Mouse (Mus musculus): Measurements from ENCODE around the gene Cog7.

Cog7 gene

DNA sequence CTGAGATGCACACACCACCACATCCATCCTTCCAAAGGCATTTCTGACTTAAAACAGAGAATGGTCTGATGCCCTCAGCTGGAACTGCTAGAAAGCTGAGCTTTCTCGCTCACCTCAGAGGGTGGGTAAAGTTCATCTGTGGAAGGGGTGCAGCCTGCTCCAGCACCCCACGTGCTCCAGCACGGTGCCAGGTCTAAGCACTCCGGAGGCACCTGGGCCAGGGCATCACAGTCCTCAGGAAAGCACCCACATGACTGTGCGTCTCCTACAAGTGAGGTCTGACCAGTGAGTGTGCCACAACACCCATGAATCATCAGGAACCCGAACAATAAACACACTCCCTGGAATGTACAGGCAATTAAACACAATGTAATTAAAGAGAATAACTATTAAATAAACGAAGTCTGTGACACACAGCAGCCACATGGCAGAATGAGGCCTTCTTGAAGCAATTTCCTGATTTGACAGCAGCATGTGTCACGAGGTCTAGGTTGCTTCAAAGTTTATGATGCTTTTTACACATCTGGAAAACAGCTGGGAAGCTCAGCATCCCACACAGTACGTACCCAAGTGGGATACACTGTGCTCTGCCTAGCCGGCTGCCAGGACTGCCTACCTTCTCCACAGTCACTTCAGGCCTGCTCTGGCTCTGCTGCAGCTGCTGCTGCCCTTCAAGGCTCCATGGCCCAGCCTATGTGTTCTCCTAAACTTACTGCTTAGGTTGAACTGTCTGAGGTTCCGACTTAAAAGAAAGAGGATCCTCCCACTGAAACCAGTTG lies 26.4 kb downstream of the Cog7 start:
- no peak for DNase-seq (ENCODE audit: low spot score in 2 of 2)

DNA sequence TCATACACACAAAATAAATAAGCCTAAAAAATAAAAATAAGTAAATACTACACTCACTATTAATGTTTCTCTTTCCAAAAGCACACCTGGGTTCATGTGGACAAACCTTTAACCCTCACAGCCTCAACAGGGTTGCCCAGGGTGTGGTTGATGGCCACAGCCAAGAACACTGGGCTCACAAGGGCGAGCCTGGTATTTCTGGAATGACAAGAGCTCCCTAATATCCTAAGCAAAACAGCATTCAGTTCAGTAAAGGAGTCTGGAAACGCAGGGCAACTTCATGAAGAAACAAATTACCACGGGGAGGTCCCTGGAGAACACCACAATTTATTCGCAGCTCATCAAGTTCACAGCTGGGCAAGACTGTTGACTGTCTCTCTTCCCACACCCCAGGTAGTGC lies 34.0 kb downstream of the Cog7 start:
- no peak for DNase-seq (ENCODE audit: low spot score in 2 of 2)

GRCm38 (mm10) chr7:121946196-121946595 lies 35.3 kb downstream of the Cog7 start:
- no peak for DNase-seq (ENCODE audit: low spot score in 2 of 2)

GRCm38 (mm10) chr7:121942371-121942770 lies 39.1 kb downstream of the Cog7 start:
- no peak for DNase-seq (ENCODE audit: low spot score in 2 of 2)

GRCm38 (mm10) chr7:121941640-121942039 lies 39.9 kb downstream of the Cog7 start:
- no peak for DNase-seq (ENCODE audit: low spot score in 2 of 2)

DNA sequence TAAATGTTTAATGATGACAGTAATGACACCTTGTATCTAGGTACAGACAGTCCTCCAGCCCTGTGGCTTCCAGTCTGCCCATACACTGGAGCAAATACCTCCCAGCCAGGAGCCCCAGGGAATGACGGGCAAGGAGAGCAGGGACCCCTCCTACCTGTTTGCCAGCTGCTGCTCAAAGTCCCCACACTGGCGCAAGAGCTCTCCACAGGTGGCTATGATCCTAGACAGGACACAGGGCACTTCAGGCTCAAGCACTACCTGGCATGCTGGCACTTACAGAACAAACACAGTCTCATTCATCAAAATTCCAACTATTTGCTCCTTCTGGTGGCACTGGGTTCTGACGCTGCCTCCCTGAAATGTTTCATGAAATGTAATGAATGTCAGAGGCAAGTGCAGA lies 40.5 kb downstream of the Cog7 start:
- DNase-seq (ENCODE audit: low spot score in 2 of 2): no peak

GRCm38 (mm10) chr7:121939729-121940128 lies 41.8 kb downstream of the Cog7 start:
- no peak for DNase-seq (ENCODE audit: low spot score in 2 of 2)

GRCm38 (mm10) chr7:121939244-121939643 lies 42.3 kb downstream of the Cog7 start:
- DNase-seq (ENCODE audit: low spot score in 2 of 2): no peak

DNA sequence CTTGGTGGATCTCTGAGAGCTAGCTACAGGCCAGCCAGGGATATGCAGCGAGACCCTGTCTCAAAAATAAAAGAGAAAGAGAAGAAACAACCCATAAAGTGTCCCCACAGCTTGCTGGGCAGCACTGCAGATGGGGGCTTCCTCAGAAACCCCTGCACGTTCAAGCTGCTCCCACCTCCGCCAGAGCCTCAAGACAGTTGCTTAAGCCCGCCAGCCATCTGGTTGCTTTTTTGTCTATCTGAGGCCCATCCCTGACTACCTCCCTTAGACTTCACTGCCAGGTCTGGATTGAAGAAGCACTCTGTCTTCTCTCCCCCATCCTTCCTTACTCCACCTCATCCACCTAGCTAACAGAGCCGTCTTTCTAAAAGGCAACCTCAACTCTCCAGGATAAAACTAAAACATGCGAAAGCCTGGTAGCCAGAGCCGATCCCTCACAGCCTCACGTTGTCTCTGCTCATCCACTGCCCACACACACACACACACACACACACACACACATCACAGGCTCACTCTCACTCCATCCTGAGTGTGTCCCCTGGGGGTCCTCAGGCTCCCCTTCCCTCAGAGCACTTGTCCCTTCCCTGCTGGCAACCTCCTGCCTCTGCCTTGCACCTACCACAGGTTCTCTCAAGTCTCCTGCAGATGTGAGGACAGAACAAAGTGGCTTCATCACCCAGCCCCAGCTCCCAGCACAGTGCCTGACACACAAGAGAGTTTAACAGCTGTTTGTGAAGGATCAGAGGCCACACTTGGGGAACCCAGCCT lies 43.2 kb downstream of the Cog7 start:
- DNase-seq (ENCODE audit: low spot score in 2 of 2): no peak

DNA sequence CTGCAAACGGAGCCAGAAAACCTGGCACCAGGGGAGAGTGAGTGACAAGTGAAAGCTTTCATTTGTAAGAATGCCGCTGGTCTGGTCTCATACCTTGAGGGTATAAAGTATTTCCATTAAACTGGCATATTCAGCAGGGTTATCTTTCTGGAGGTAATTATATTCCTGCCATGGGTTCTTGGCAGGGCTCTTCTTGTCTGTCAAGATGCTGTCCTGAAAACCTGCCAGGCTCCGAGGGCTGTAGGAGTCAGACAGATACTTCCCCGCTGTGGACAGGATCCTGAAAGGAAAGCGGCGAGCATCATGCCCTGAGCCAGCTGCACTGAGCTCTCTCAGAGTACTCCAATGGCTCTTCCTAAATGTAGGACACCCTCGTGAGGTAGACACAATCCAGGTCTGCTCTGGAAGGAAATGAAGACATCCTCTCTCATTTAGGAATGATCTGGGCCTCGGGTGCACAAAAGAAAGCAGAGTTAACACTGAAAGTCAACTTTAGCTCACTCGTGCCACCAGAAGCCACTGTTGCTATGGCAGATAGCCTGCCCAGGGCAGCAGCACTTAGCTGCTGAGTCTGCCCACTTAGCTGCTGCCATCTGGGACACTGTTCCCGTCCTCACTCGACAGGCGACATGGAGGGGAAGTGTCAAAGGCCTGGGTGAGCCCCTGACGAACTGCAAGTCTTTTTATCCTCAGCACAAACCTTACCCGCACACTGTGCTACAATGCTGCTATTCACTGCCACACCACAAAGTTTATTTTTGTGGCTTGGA lies 44.5 kb downstream of the Cog7 start:
- DNase-seq (ENCODE audit: low spot score in 2 of 2): no peak

- DNase-seq (ENCODE audit: low spot score in 2 of 2): no peak
These were observed 45.4 kb downstream of the Cog7 start for GRCm38 (mm10) chr7:121935906-121936794.

- DNase-seq (ENCODE audit: low spot score in 2 of 2): no peak
These were observed 47.2 kb downstream of the Cog7 start for GRCm38 (mm10) chr7:121934346-121934745.

DNA sequence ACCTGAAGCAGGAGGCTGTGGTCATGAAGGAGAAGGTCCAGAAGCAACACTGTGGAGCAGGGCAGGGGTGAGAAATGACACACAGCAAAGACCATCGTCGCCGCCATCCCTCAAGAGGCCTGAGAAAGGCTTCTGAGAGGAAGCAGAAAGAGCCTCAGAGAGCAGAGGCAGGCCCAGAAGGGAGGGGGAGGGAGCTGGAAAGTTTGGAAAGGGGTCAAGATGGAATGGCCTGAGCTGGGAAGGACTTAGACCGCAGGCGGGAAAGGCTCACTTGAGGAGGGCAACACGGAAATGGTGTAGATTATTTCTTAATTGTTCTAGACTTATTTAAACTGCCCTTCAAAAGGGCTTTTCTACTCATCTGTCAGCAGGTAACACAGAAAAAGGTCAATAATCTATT lies 47.8 kb downstream of the Cog7 start:
- DNase-seq (ENCODE audit: low spot score in 2 of 2): no peak

- DNase-seq (ENCODE audit: low spot score in 2 of 2): no peak
These were observed 50.3 kb downstream of the Cog7 start for GRCm38 (mm10) chr7:121931246-121931645.

GRCm38 (mm10) chr7:121927882-121928281 lies 53.6 kb downstream of the Cog7 start:
- DNase-seq (ENCODE audit: low spot score in 2 of 2): no peak

DNA sequence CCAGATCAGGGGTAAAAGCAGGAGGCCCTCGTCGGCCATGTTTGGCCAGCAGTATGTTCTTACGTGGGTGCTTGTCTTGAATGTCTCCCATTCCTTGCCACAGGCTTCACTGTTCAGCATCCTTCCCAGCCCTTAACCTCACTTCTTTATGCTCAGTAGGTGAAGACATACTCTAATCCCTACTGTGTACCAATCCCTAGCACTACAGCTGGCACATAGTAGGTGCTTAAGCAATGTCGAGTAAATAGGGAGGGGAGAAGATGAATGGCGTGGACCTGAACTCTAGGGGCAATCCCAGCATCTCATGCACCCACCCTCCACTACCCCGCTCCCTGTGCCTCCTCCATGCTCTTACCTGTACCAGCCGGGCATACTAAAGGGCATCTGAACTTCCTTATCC lies 57.1 kb downstream of the Cog7 start:
- no peak for DNase-seq (ENCODE audit: low spot score in 2 of 2)

DNA sequence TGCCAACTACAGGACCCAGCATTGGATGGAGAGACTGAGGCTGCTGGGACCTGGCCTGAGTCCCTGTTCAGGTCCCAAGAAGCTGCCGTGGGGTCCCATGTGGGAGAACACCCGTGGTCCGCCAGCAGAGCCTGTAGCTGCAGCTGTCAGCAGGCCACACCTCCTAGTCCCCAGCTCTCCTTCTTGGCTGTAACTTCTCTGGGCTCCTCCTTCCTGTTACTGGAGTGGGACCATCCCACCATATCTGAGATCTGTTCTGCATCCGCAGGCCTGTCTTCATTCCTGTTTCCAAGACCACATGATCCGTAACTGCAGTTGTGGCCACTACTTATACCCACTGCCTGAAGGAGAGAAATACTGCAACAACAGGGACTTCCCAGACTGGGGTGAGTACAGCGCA lies 67.6 kb downstream of the Cog7 start:
- DNase-seq (ENCODE audit: low spot score in 2 of 2): no peak

GRCm38 (mm10) chr7:121912250-121912649 lies 69.3 kb downstream of the Cog7 start:
- no peak for DNase-seq (ENCODE audit: low spot score in 2 of 2)

GRCm38 (mm10) chr7:121906879-121907278 lies 74.6 kb downstream of the Cog7 start:
- no peak for DNase-seq (ENCODE audit: low spot score in 2 of 2)

GRCm38 (mm10) chr7:121902757-121903411 lies 78.6 kb downstream of the Cog7 start:
- no peak for DNase-seq (ENCODE audit: low spot score in 2 of 2)

- no peak for DNase-seq (ENCODE audit: low spot score in 2 of 2)
These were observed 81.6 kb downstream of the Cog7 start for GRCm38 (mm10) chr7:121899940-121900339.

Data from natural killer cell, adult 2 months (primary cell).